Mouse (Mus musculus) frontal cortex, postnatal 10 days (tissue): ENCODE data around the gene Rab8a.
"Not testable (repeated sequence)": the region's sequence is repeated elsewhere in the genome, so short reads cannot be mapped to it uniquely, and the experiment has no call there.

Experiments
- DNase-seq, 2 experiments: peaks; one replicate each; pipeline ENCODE4 v3.0.0; 2022; ENCODE audit warnings: low spot score in 2 of 2, mixed read lengths in 1 of 2

Gene Rab8a

GRCm38 (mm10) chr8:72160707-72161697 lies at the start of gene Rab8a:
TSS of gene Rab8a (plus strand) at chr8:72161200.
- peak; percentile 100 for DNase-seq

- no peak for DNase-seq
These were observed 48.5 kb upstream of the Rab8a start for GRCm38 (mm10) chr8:72112486-72112885.

DNA sequence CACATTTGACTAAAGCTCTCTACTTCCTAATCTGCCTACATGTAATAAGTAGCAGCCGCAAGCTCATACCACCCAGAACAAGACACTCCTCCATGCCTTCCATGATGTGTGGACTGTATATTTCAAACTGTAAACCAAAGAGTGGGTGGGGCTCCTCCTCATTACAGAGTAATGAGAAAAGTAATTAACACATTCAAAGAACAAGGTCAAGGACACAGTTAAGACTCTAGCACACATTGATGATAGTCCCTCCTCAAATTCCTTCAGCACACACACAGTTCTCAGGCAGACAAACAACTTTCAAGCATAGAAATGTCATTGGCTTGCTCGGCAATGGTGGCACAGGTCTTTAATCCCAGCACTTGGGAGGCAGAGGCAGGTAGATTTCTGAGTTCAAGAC lies 45.8 kb upstream of the Rab8a start:
- no peak for DNase-seq

DNA sequence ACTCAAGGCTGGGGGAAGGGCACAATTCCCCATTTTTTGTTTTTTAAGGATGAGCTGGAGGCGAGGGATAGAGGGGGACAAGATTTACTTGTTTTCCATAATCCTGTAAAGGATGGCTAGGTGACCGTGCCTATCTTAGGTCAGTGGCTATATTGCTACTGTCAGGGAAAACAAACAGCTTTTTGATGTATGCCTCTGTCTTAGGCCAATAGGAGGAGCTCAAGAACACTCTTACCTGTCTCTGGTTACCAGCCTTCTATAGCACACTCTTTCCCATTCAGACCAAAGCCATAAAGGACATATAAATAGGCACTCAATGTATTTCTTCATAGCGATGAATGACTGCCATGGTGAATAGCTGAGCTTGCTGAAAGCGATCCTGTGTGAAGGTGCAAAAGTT lies 42.4 kb upstream of the Rab8a start:
- DNase-seq: no peak

DNA sequence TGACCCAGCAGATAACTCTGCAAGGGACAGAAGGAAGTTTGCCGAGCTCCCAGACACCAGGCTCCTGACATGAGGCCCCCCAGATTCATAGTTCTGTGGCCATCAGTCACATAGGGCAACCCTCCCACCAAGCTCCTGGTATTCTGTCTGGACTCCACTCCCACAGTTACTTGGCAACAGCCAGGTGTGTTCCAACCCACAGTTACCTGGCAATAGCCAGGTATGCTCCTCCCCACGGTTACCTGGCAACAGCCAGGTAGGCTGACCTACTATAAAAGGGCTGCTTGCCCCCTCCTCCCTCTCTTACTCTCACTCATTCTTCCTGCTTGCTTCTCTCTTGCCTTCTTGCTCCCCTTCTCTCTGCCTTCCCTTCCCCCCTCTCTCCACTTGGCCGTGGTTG lies 39.5 kb upstream of the Rab8a start:
- DNase-seq: not testable (repeated sequence)

- DNase-seq: no peak
These were observed 39.0 kb upstream of the Rab8a start for GRCm38 (mm10) chr8:72121997-72122396.

DNA sequence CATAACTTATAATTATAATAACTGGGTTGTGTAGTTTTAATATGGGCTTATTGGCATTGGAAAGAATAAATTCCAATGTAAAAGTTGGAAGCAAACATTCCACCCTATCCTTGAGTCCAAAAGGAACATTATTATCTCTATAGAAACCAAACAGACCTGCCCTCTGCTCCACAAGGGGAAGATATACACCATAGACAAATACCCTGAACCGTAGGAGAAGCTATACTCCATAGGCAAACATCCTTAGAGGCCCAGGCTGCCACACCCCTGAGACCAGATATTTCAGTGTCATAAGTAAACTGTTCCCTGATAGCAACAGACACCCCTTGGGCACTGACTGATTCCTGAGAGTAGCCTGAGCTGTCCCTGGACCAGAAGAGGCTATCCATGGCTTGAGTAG lies 33.2 kb upstream of the Rab8a start:
- DNase-seq: no peak

- no peak for DNase-seq
These were observed 29.7 kb upstream of the Rab8a start for GRCm38 (mm10) chr8:72131251-72131650.

- DNase-seq: no peak
These were observed 29.1 kb upstream of the Rab8a start for GRCm38 (mm10) chr8:72131901-72132300.

- DNase-seq: no peak
These were observed 28.6 kb upstream of the Rab8a start for GRCm38 (mm10) chr8:72132417-72132816.

GRCm38 (mm10) chr8:72132891-72133290 lies 28.1 kb upstream of the Rab8a start:
- DNase-seq: no peak

GRCm38 (mm10) chr8:72133507-72133906 lies 27.5 kb upstream of the Rab8a start:
- no peak for DNase-seq

DNA sequence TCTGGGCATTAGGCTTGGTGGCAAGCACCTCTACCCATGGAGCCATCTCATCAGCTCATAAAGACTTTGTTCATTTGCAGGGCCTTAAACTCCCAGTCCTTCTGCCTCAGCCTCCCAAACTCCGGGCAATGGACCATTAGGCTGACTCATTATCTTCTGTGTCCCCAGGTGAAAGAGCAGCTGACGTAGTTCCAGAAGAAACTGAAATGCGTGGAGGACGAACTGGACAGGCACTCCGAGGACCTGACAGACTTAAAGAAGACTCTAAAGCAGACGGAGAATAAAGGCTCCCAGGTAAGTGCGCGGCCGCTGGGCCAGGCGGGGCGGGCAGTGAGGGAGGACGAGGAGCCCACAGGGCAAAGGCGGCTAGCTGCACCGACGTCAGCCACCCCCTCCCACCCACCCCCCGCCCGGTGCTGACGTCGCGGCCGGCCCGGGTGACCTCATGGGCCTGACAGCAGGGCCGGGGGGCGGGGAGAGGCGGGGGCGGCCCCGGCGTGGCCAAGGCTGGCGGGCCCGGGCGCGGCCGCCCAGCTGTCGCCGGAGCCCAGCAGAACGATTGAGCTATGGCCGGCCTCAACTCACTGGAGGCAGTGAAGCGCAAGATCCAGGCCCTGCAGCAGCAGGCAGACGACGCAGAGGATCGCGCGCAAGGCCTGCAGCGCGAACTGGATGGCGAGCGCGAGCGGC lies 26.1 kb upstream of the Rab8a start, which contains the start of gene Tpm4:
Gene Tpm4, plus strand, starts transcription at position 220 of the 690 bp plus-strand sequence.
- DNase-seq: peak in 1 of 2 experiments; percentile 47

DNA sequence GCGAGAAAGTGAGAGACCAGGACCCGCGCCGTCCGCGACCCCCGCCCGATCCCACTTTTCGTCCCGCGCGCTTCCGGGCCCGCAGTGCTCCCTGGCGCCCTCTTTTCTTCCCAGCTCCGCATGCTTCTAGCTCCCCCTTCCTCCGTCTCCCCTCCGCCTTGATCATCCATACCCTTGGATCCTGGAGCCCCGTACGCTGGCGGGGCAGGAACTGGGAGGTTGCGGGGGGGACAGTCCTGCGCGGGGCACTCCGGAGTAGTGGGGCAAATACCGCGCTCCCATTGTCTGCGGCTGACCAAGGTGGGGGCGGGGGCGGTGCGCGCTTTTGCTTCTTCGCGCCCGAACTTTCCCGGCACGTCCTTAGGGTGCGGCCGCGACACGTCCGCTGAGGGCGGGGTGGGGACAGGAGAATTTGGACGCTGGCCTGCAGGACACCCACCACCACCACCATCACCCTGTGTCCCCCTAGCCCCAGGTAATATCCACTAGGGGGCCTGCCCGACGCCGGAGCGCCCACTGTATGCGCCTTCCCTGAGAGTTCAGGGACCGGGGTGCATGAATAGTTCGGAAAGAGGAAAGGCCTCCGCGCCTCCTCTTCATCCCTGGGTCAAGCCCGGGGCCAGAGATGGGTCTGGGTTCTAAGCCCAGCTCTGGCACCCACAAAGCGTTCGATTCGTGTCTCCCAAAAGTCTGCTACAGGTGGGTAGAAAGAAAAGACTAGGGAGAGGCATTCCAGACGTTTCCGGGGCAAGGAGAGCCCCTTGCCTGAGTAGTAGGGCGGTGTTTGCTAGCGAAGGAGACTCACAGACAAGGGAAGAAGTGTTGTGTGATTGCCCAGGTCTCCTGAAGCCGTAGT lies 25.3 kb upstream of the Rab8a start:
- DNase-seq: peak in 1 of 2 experiments; percentile 18

DNA sequence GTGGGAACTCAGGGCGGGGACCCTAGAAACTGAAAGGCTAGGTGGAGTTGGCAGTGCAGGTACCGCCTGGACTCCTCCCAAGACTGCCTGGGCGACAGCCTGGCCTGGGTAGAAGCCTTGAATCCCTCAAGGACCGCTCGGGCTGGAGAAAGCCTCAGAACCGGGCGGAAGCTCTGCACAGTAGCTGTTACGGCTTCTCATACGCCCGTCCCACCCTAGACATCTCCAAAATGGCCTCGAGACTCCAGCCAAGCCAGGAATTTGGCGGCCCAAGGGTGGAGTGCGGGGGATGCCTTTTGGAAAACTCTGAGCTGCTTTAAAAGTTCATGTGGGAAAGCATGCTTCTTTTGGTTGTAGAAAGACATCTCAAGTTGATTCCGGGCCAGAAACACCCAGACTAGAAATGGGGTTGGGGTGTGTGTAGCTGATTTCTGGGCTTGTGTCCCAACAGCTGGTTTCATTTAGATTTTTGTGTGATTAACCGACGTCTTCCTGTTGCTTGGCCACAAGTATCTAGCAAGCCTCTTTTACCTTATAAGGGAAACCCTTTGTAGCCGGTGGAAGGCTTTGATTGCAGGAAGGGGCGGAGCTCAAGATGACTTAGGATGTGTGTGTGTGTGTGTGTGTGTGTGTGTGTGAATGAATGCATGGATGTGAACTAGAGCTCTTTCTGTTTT lies 24.6 kb upstream of the Rab8a start:
- DNase-seq: peak; percentile 29 to 48

DNA sequence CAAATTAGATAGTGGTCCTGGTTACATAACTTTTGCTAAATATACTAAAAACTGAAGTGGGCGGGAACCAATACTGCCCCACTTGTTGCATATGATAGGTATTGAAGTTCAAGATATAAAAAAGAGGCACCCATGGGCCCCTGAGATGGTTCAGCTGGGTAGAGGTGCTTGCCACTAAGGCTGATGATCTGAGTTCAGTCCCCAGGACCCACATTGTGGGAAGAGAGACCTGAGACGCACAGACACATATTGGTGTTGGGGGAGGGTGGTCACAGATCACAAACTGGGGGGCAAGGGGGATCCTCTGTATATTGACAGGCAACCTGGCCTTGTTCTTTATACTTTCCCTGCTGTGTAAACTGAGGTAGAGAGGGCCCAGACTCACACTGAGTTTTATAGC lies 23.6 kb upstream of the Rab8a start:
- no peak for DNase-seq

- no peak for DNase-seq
These were observed 22.5 kb upstream of the Rab8a start for GRCm38 (mm10) chr8:72138456-72138855.

GRCm38 (mm10) chr8:72143256-72143824 lies 17.7 kb upstream of the Rab8a start:
- no peak for DNase-seq

GRCm38 (mm10) chr8:72144345-72144975 lies 16.5 kb upstream of the Rab8a start:
- DNase-seq: no peak

DNA sequence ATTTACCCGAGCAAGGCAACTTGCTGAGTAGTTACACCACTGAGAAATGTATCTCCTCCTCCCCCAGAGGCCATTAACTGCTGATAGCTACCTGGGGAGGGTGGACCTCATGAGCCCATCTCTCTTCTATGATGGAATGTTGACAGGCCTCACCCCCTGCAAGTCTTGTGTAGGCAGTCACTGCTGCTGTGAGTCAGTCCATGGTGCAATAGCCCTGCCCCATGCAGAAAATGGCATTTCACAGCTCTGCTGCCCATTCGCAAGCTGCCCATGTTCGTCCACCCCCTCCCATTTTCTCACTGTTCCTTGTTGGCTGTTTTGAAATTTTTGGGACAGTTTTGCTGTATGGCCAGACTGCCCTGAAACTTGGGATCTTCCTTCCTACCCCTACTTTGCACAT lies 15.5 kb upstream of the Rab8a start:
- no peak for DNase-seq
